Mouse (Mus musculus) left cerebral cortex, adult 11 months (tissue): ENCODE results near the gene Fbxl18.

ENCODE experiments used
- DNase-seq: peaks from one replicate; pipeline ENCODE4 v3.0.0; 2022; ENCODE audit warnings: low spot score

Fbxl18 gene

GRCm38 (mm10) chr5:142823096-142824062 is 71.8 kb downstream of the Fbxl18 start:
- no peak for DNase-seq

GRCm38 (mm10) chr5:142822286-142823095 is 72.7 kb downstream of the Fbxl18 start:
- DNase-seq, result no peak

- DNase-seq, result no peak
Measured at GRCm38 (mm10) chr5:142821974-142822285, 73.3 kb downstream of the Fbxl18 start.

- DNase-seq, result no peak
Measured at GRCm38 (mm10) chr5:142821266-142821973, 73.8 kb downstream of the Fbxl18 start.

- no peak for DNase-seq
Measured at GRCm38 (mm10) chr5:142820276-142821265, 74.7 kb downstream of the Fbxl18 start.

- DNase-seq, result peak; percentile 81
Measured at GRCm38 (mm10) chr5:142819385-142820275, 75.6 kb downstream of the Fbxl18 start.

- no peak for DNase-seq
Measured at GRCm38 (mm10) chr5:142818435-142819360, 76.5 kb downstream of the Fbxl18 start.

- DNase-seq, result peak; percentile 99
Measured at GRCm38 (mm10) chr5:142817524-142818434, 77.4 kb downstream of the Fbxl18 start, which contains the start of gene Tnrc18. Tnrc18 (minus strand) TSS chr5:142817662.
